Mouse (Mus musculus) embryonic facial prominence, embryonic 11.5 days (tissue): ENCODE measurements around the gene Zfp536. TPM values are rescaled to one million over a fixed set of nuclear protein-coding genes. Genes with fewer than 3 reads are reported as not detected.

Experiments used
- ATAC-seq: fragments of 200-750 bp; cut with Nextera tagmentation; replicated peaks from 2 replicates; pipeline ENCODE4 v1.8.0; 2017; ENCODE audit warnings: low read depth; ENCODE audit not compliant: insufficient number of reproducible peaks, low FRiP score, low TSS enrichment
- DNase-seq: peaks from one replicate; pipeline ENCODE4 v3.0.0-alpha.2; 2015; ENCODE audit warnings: low spot score
- H3K27ac ChIP-seq: fragments of 300-500 bp; sonication (generic); replicated peaks from 2 replicates; pipeline ENCODE4 v1.5.1; 2014; ENCODE audit warnings: mild to moderate bottlenecking, low read depth, low read length, control low read depth
- H3K27me3 ChIP-seq: fragments of 300-500 bp; sonication (generic); 2 replicates; pipeline ENCODE4 v1.6.1; 2014; ENCODE audit warnings: mild to moderate bottlenecking, low read length, moderate library complexity, mixed read lengths; ENCODE audit not compliant: control insufficient read depth, insufficient read depth
- H3K36me3 ChIP-seq: fragments of 300-500 bp; sonication (generic); replicated peaks from 2 replicates; pipeline ENCODE4 v1.6.1; 2014; ENCODE audit warnings: low read depth, mild to moderate bottlenecking, low read length, moderate library complexity, mixed read lengths; ENCODE audit not compliant: control insufficient read depth, insufficient read depth
- H3K4me1 ChIP-seq: fragments of 300-500 bp; sonication (generic); 2 replicates; pipeline ENCODE4 v1.6.1; 2014; ENCODE audit warnings: low read length, mixed read lengths; ENCODE audit not compliant: control insufficient read depth, insufficient read depth
- H3K4me2 ChIP-seq: fragments of 300-500 bp; sonication (generic); 2 replicates; pipeline ENCODE4 v1.6.1; 2014; ENCODE audit warnings: low read depth, mild to moderate bottlenecking, control low read depth, low read length, moderate library complexity
- H3K4me3 ChIP-seq: fragments of 300-500 bp; sonication (generic); 2 replicates; pipeline ENCODE4 v1.5.1; 2014; ENCODE audit warnings: low read depth, low read length, control low read depth
- H3K9ac ChIP-seq: fragments of 300-500 bp; sonication (generic); replicated peaks from 2 replicates; pipeline ENCODE4 v1.6.1; 2014; ENCODE audit warnings: mild to moderate bottlenecking, control low read depth, low read length
- H3K9me3 ChIP-seq: fragments of 300-500 bp; sonication (generic); replicated peaks from 2 replicates; pipeline ENCODE4 v1.6.1; 2016; ENCODE audit warnings: mild to moderate bottlenecking, low read length, inconsistent platforms, mixed read lengths; ENCODE audit not compliant: control insufficient read depth
- whole genome bisulfite sequencing: fragments of 180-500 bp; shearing (Covaris S2); extraction: QIAGEN DNeasy Blood & Tissue Kit; methylation state at CpG from one replicate; pipeline ENCODE4 v1.1.7; 2014; 5-methylcytosine and 5-hydroxymethylcytosine counted together
- polyA plus RNA-seq: library from polyadenylated mRNA; unstranded; fragments of >200 nt; fragmentation: Nextera tagmentation; extraction: Ambion mirVana; gene quantifications from 2 replicates; pipeline ENCODE4 v1.2.1, GENCODE M21; 2014

Gene Zfp536
- polyA plus RNA-seq, 1 experiment from 2014 or later, result 9.9 TPM

DNA sequence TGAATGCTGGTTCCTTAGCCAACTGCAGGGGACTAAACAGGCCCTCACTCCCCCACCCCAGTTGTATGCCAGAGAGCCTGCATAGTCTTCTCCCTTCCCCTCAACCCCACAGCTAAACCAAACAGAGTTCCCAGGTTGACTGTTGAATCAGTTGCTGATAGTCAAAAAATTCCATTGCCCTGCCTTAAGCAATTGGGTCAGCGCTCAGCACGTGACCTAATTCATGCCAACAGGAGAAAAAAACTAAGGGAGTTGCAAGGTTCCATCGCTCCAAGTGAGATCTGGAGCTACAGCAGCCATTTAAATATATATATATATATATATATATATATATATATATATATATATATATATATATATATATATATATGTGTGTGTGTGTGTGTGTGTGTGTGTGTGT is 192.2 kb downstream of the Zfp536 start:
- Histone ChIP-seq H3K4me3 (no peak overlapping the region), H3K9me3 (no peaks in the 10 kb centered on the region), H3K36me3 (no peaks in the 10 kb centered on the region), H3K27ac (no peak overlapping the region), H3K9ac (no peak overlapping the region), H3K27me3 (no peaks in the 10 kb centered on the region), H3K4me2 (no peak overlapping the region), H3K4me1 (peaks cover 6% of the 10 kb centered on the region; the same call in 1 of the 2 replicates)
- DNase-seq (no peak), ATAC-seq (no peak)
- WGBS, result 73% methylated on average over 3 of the region's 3 CpGs

- H3K4me3 ChIP-seq, result no peak overlapping the region
- 27% methylated on average over 5 of the region's 5 CpGs for WGBS
- peaks cover 6% of the 10 kb centered on the region; the same call in 1 of the 2 replicates for H3K4me1 ChIP-seq
- no peak overlapping the region for H3K4me2 ChIP-seq
- peak; percentile 65; the same call in 1 of the 2 replicates for ATAC-seq
- H3K27me3 ChIP-seq, result no peaks in the 10 kb centered on the region
- no peaks in the 10 kb centered on the region for H3K36me3 ChIP-seq
- H3K9me3 ChIP-seq, result no peaks in the 10 kb centered on the region
- no peak overlapping the region for H3K27ac ChIP-seq
- H3K9ac ChIP-seq, result no peak overlapping the region
- peak; percentile 80 for DNase-seq
Measured at GRCm38 (mm10) chr7:37580554-37580953, 192.9 kb downstream of the Zfp536 start.

GRCm38 (mm10) chr7:37572021-37572420 is 201.4 kb downstream of the Zfp536 start:
- WGBS, result 94% methylated on average over 7 of the region's 7 CpGs
- Histone ChIP-seq H3K27ac (no peak overlapping the region), H3K4me3 (no peak overlapping the region), H3K9me3 (no peaks in the 10 kb centered on the region), H3K4me1 (no peaks in the 10 kb centered on the region), H3K27me3 (no peaks in the 10 kb centered on the region), H3K9ac (no peak overlapping the region), H3K36me3 (no peaks in the 10 kb centered on the region; the same call in 1 of the 2 replicates), H3K4me2 (no peak overlapping the region)
- DNase-seq (no peak), ATAC-seq (no peak)

- 71% methylated on average over 31 of the region's 31 CpGs for WGBS
- DNase-seq, result no peak
- Histone ChIP-seq H3K36me3 (no peaks in the 10 kb centered on the region; the same call in 1 of the 2 replicates), H3K27ac (no peak overlapping the region), H3K4me2 (no peak overlapping the region), H3K4me1 (no peaks in the 10 kb centered on the region), H3K9me3 (no peaks in the 10 kb centered on the region), H3K9ac (no peak overlapping the region), H3K4me3 (no peak overlapping the region), H3K27me3 (no peaks in the 10 kb centered on the region)
- no peak for ATAC-seq
Measured at GRCm38 (mm10) chr7:37568811-37569500, 204.5 kb downstream of the Zfp536 start.

GRCm38 (mm10) chr7:37568041-37568440 is 205.4 kb downstream of the Zfp536 start:
- H3K4me1 ChIP-seq, result peaks cover 2% of the 10 kb centered on the region
- WGBS, result 83% methylated on average over 14 of the region's 14 CpGs
- no peak overlapping the region for H3K9ac ChIP-seq
- no peaks in the 10 kb centered on the region for H3K9me3 ChIP-seq
- H3K4me3 ChIP-seq, result no peak overlapping the region
- no peak overlapping the region for H3K4me2 ChIP-seq
- no peaks in the 10 kb centered on the region for H3K27me3 ChIP-seq
- no peak for DNase-seq
- H3K27ac ChIP-seq, result no peak overlapping the region
- ATAC-seq, result no peak
- no peaks in the 10 kb centered on the region; the same call in 1 of the 2 replicates for H3K36me3 ChIP-seq

- Histone ChIP-seq H3K27me3 (no peaks in the 10 kb centered on the region), H3K27ac (no peak overlapping the region), H3K4me3 (no peak overlapping the region), H3K36me3 (no peaks in the 10 kb centered on the region; the same call in 1 of the 2 replicates), H3K4me1 (peaks cover 7% of the 10 kb centered on the region), H3K9me3 (no peaks in the 10 kb centered on the region), H3K9ac (no peak overlapping the region), H3K4me2 (no peak overlapping the region)
- WGBS, result 17% methylated on average over 9 of the region's 9 CpGs
- DNase-seq (peak; percentile 38), ATAC-seq (no peak)
Measured at GRCm38 (mm10) chr7:37566019-37566418, 207.4 kb downstream of the Zfp536 start.

DNA sequence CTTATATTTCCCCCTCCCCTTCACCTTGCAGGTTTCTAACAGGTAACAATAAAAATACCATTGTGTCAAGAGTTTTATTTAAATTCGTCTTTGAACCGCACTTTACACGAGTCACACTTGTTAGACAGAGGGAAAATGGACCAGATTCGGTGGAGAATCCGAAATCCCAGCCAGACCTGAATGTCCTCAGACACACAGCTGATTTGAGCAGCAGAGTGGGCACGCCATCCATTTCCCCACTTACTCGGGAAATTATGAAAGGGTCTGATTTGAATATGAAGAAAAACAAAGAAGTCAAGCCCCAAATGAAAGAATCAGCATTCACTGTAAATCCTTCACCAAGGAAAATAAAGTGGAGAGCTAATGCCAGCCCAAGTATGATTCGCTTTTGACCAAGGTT is 208.1 kb downstream of the Zfp536 start:
- no peak overlapping the region for H3K4me2 ChIP-seq
- H3K4me1 ChIP-seq, result peaks cover 7% of the 10 kb centered on the region
- DNase-seq, result no peak
- 65% methylated on average over 8 of the region's 8 CpGs for WGBS
- H3K9ac ChIP-seq, result no peak overlapping the region
- no peaks in the 10 kb centered on the region for H3K9me3 ChIP-seq
- H3K27me3 ChIP-seq, result no peaks in the 10 kb centered on the region
- no peak overlapping the region for H3K4me3 ChIP-seq
- no peak for ATAC-seq
- H3K27ac ChIP-seq, result no peak overlapping the region; the same call in 1 of the 2 replicates
- no peaks in the 10 kb centered on the region; the same call in 1 of the 2 replicates for H3K36me3 ChIP-seq

- Histone ChIP-seq H3K9ac (no peak overlapping the region), H3K9me3 (no peaks in the 10 kb centered on the region), H3K4me3 (no peak overlapping the region), H3K4me1 (peaks cover 7% of the 10 kb centered on the region), H3K36me3 (no peaks in the 10 kb centered on the region; the same call in 1 of the 2 replicates), H3K4me2 (no peak overlapping the region), H3K27ac (no peak overlapping the region), H3K27me3 (no peaks in the 10 kb centered on the region)
- DNase-seq (peak; percentile 47), ATAC-seq (no peak)
- 8% methylated on average over 10 of the region's 10 CpGs for WGBS
Measured at GRCm38 (mm10) chr7:37564644-37565043, 208.8 kb downstream of the Zfp536 start.
